Mouse (Mus musculus): Measurements from ENCODE around the gene Acvr1c.

The Acvr1c gene

DNA sequence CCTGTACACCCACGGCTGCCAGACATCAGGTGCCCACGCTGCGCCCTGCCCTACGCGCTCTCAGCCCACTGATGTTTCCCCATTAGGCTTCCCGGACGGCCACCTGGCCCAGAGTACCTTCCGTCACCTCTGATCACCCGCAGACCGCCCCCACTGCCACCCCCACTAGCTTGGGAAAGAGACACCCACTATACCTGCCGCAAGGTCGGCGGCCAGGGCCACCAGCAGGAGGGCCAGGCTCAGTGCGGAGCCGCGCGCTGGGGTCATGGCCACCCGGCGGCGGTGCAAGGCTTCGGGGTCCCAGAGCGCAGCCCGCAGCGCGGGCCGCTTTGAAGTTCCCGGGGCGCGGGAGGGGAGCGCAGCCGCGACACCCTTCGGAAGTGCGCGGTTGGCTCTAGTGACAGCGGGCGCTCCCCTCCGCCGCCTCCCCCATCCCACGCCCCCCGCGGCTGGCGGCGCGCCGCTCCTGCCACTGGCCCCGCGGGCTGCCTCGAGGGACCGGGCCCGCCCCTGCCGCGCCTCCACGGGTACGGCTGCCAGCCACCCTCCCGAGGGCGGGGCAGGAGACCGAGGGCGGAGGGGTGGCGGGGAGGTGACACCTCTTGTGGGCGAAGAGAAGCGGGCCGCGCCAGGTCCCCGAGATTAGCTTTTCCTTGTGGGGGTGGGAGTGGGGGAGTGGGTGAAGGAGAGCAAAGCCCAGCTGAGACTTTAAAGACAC is at the start of gene Acvr1c:
Acvr1c (minus strand) TSS at position 482 of the 718 bp plus-strand sequence.
- DNase-seq: peak; percentile 56

DNA sequence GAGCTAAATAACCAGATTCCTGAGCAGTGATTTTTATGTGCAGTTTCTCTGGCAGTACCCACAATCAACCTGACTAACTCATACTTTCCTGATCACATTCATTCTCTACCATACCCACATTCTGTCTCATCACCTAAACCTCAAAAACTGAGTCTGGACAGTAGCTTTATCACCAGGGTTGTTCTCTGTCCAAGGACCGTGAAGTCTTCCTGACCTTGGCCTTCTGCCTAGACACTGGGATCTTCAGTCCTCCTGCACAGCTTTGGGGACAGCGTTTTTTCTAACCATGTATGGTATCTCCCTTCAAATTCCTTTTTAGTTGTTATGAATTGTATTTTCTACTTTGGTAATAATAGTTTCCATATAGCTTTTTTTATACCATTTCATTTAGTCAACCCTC is 45.8 kb upstream of the Acvr1c start:
- DNase-seq: no peak

DNA sequence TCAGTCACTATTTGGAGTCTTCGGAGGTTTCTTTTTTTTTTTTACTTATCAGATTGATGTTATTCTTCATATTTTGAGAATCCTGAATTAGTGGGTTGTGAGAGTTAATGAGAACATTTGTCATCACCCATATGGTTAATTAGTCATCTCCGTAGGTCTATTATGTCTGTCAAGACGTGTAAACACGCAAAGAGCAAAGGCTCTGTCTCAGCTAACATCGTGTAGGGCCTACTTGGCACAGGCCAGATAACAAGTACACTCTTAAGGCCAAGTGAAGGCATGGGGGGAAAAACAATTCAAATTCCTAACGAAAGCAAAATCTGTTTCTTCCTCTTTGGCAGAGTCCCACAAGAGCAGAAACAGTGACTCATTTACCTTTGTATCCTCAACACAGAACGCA is 30.9 kb upstream of the Acvr1c start:
- no peak for DNase-seq

DNA sequence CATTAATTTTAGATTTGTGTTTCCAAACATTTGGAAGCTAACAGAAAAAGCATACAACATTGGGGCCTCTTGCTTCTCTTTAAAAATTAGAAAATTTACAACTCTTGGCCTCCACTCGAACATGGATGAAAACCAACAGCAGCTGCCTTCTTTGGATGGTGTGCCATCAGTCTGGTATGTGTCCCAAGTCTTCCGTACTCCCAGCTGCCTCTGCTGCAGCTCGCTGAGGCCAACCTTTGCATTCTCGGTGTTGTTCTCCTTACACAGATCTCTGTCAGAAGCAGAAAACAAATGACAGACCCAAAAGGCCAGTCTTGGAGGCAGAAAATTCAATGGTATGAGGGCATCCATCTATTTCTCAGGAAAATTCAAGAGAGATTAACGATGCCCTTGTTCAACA is 22.3 kb upstream of the Acvr1c start:
- DNase-seq: no peak

DNA sequence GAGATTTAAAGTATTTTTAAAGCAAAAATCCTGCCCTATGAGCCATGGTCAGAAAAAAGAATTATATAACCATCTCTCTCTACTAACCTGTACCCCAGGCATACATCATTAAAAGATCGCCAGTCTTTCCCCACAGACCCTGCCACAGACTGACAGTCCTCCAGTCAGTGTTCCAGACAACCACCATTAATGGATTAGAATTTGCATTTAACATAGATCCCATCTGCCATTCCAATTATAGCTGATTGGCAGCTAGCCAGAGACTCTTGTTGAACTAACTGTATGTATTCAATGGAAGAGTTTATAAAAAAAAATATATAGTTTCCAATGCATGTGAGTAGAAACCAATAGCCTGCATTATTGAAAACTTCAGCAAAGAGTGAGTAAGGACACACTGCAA is 21.8 kb upstream of the Acvr1c start:
- no peak for DNase-seq

DNA sequence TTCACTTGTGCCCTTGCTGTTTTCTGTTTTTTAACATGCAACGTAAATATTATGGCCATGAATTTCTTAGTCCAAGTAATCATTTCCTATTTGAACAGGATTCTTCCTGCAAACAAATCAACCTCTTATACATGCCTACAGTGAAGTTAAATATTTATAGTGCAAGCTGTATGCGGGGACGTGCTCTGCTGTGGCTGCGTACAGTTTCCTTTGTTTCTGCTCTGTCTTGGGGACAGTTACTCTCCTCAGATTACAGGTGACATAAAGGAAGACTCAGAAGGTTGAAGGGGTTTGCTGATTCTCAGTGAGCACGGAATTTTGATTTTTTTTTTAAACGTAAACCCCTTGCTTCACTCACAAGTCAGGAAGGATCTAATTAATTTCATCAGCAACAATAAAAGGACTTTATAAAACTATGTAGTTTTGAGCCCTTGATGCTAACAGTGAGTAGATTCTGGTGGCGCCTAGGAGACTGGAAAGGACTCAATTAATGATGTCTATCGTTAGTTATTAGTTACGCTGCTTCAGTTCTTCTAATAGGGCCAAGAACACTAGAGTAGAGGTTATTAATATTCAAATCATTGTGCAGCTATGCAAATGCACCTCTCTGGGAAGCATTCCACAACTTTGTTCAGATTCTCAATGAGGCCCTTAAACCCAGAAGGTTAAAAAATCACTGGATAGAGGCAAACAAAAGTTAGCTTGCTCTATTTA is 19.9 kb upstream of the Acvr1c start:
- no peak for DNase-seq

DNA sequence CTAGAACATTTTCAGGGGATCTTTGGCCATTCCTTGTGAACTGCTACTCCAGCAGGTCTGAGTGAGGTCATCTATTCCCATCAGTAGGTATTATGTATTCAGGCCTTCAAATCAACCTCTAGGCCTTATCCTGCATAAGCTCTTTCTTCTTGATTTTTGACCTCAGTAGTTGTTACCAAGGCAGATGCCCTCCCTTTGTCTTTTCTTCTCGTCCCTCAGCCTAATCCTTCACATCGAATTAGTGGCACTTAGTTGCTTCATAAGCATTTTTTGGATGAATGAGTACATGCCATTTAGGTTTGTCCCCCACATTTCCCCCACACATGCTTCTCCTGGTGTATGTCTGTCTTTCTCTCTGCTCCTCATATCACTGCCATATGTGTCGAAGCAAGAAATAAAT is 8.5 kb upstream of the Acvr1c start:
- no peak for DNase-seq

DNA sequence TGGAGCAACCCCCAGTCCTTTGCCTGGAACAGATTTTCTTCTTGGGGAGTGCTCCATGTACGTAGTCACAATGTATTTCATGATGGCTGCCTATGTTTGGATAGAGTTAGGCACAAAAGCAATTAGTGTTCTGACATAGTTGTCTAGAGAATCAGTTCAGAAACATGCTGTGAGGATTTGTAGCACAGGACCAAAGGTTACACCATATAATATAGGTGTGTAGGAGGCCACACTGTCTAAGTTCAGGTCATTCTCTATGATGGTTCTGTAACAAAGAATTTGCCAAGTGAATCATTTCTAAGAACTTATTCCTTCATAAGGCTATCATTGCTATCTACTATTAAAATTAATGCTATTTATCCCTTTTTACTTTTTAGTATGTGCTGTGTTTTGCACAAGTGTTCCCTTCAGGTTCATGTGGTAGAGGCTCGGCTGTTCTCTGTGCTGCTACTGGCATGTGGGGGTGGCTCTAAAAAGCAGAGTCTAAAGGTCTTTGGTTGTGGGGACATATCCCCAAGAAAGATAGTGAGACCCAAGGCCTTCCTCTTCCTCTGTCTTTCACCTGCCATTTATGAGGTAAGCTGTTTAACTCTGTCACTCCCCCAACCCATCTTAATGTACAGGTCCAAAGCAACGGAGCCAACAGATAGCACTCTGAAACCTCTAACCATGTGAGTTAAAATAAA is 3.8 kb upstream of the Acvr1c start:
- no peak for DNase-seq

DNA sequence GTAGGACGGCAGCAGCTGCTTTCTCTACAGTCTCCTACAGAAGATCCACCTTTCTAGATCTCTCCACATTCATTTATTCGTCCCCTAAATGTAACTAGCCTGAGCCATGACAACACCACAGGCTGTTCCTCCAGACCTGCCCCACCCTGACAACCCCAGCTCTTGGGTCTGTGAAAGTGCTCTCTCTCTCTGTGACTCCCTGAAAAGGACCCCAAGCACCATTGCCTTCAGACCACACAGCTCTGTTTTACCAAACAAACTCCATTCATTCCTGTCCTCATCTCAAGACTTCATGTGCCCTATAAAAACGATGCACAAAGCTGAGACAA is 401 bp upstream of the Acvr1c start:
- no peak for DNase-seq

DNA sequence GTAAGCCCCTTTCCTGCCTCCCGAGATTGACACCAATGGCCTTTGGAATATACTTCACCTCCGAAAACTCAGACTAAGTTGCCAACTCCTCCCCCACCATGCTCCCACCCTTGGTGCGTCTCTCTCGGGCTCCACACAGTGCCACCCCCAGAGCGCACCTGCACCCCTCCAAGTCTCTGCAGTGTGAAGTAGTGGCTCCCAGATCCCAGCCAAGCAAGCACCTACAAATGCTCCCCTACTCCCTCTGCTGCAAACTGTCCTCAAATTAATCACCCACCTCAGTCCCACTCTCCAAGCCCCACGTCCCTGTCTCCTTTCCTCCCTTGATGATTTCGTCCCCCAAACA is 654 bp downstream of the Acvr1c start:
- no peak for DNase-seq

DNA sequence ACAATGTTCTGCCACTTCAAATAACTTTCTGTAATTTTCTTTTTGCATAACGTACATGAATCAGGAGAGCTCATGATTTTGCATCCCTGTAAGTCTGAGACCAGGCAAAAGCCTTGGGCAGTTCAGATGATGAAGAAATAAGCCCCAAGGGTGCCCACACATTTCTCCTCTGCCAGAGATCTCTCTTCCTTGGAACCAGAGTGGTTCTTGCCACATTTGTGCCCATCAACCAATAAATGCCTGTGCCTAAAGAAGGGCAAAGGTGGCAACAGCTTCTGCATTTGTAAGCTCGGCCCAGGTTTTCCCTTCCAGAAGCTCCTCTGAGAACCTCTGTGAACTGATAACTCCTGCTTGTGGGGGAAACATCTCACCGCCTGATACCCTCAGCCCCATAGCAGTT is 3.3 kb downstream of the Acvr1c start:
- DNase-seq: no peak

DNA sequence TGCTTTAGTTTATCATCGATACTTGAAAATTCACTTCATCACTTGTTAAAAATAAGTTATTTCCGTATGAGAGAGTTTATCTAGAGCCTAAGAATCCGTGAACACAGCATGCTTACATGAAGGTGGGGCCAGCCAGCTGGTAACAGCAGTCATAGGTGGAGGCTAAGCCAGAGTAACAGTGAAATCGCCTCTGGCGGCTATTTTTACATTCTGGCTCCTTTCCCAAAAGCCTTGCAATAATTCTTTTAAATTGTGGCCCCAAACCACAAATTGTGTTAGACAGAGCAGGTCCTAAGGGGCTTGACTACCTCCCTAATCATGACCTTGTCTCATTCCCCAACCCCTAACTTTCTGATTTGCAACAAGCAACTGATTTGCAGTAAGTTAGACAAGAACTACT is 4.8 kb downstream of the Acvr1c start:
- DNase-seq: no peak

DNA sequence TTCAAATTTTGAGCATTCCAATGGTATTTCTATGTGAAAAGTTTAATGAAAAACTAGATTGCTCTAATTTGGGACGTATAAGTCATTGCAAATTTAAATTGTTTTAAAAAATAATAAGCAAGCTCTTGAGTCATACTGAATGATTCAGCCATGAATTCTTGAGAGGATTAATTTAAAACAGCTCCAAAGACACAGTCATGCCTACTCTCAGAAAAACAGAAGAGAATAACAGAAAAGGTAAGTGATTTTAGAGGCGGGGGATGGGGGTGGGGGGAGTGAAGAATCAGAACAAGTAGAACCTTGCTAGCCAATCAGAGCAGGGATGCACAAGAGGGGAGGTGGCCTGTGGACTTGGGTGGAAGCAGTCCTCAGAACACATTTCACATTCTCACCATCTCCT is 7.0 kb downstream of the Acvr1c start:
- DNase-seq: no peak

DNA sequence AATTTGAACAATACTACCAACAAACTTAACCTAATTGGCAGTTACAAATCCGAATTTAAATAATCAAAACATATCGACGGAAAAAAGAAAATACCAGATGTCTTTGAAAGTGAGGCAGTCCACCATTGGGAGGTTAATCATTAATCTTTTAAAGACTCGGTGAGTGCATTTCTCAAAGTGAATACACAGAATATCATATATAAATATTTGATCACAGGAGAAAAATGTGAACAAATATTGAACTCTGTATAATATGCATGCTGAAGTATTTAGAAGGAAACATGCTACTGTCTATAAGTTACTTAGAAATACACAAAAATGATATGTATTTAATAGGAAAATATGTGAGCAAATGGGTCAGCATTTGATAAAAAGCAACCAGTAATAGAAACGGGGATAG is 21.0 kb downstream of the Acvr1c start:
- no peak for DNase-seq

DNA sequence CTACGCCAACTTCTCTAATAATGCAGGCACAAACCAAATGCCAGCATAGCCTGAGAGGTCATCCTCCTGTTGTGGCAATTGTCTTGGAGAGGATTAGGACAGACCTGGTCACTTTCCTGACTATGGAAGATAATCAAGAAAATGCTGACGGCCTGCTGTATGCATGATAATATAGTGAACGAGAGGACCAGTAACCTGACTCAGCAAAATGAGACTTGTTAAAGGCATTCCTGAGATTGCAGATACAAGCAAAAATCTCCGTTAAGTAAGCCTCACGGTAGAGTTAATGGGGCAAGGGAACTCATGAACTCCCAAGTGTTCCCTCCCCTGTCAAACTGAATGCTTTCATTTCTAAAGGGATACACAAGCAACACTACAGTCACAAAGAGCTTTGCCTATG is 28.1 kb downstream of the Acvr1c start:
- no peak for DNase-seq

DNA sequence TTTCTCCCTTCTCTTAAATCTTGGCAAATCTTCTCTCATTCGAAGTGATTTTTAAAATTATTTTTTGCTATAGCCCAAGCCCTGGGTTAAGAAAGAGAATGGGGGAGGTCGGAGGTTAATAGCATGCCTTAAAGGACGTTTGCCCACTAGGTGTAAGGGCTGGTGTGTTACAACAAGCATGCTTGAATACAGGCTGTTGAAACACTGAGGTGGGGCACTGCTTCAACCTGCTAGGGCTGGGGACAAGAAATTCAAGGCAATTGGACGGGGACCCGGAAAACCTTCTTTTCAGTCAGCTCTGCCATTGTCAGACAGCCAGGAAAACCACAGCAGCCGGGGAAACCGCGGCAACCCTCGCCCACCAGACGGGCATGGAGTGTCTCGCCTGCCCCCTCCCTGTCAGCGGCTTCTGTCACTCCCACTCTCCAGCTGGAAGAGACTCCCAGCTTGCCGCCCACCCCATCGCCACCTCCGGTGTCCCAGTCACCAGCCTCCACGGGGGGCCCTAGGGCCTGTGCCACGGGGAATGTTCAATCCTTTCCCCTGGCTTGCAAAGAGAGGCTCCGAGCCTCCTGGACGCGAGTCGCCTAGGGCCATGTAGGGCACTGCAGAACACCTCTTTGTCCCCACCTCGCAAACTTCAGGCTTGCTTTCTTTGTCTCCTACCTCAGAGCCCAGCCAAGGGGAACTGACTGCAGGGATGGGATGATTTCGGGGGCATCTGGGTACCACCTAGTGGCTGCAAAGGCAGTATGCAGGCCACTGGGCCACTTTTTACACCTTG is 33.4 kb downstream of the Acvr1c start:
- peak; percentile 41 for DNase-seq

DNA sequence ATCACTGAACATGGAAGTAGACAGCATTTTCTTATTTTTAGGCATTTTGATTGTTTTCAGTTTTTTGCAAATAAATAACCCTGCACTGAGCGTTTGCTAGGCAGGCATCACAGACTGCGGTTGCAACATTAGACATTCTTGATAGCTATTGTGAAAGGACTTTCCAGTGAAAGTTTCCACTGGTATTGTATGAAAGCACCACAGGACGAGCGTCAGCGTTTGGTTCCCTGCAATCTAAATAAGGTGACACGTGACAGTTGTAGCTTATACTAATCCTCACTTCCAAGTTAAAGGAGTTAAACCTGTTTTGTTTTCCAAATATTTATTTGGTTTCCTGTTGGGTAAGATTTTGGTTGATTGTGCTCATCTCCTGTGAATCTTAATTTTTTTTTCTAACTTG is 34.4 kb downstream of the Acvr1c start:
- DNase-seq: no peak

DNA sequence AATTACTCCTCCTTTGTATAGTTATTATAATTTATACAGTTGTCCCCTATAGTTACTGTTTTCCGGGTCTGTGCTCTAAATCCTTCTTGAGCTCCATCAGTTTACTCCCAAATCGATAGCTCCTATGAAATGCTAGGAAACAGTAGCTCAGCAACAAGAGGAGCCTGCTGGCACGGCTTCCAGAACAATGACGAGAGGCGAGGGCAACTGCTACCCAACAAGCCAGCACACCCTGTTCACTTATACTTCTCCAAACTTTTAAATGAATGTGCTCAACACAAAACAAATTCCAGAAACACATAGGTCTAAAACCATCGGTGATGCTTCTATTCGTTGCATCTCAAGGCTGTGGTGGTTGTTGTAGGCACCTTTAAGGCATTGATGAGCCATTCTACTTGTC is 41.5 kb downstream of the Acvr1c start:
- no peak for DNase-seq

DNA sequence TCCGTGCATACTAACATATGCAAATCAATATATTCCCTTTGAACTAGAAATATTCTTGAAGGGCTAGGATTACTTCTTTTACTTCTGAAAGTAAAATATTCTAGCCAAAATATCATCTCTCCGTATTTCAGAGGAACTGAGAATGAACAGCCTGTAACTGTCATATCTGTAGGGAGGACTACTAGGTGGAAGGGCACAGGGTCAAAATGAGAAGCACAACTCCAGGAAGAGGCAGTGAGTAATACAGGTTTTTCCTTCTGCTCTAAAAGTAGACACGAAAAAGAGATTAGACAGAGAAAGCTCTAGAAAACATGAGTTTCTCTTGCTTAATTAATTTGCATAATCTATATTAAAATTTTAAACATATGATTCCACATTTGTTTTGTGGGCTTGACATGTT is 48.0 kb downstream of the Acvr1c start:
- DNase-seq: no peak

DNA sequence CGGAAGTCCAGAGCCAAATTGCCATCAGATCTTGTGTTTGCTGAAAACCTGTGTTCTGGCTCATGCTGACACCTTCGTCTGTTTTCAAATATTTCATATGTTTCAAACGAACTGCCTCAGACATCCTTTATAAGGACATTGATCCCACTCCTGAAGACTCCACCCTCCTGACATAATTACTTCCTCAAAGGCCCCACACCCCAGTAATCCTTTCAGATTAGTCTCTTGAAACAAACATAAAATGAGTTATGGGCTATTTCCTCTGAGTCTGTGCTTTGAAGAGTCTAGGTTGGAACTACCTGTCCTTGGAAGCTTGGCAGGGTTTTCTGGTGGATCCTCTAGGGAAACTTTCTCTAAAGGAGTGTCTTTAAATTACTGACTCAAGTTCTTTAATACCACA is 53.2 kb downstream of the Acvr1c start:
- no peak for DNase-seq

DNA sequence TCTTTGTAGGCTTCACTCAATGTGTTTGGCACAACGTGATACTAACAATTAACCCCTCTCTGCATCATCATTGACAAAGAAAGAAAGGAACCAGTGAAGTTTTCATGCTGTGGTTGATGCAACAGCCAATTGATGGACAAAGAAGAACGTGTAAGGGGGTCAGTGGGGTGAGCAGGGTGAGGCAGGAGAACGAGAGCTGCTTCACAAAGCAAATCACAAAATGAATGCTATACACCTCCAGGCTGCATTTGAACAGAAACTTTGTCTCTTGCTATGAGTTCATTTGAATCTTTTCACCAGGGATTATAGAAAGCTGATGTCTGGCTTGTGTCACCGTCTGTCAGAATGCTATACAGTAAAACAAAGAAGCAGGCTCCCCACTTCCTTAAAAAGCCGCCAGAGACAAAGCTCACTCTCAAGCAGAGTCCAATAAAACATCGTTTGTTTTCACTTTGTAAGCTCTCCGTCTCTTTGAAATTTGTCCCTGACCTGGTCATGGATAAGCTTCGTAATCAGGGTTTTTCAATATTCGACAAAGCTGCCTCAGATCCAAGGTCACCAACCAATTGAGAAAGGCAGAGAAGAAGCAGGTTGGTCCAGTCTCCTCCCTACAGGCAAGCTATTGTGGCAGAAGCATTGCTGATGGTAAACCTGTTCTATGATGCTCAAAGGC is 67.8 kb downstream of the Acvr1c start:
- DNase-seq: no peak

DNA sequence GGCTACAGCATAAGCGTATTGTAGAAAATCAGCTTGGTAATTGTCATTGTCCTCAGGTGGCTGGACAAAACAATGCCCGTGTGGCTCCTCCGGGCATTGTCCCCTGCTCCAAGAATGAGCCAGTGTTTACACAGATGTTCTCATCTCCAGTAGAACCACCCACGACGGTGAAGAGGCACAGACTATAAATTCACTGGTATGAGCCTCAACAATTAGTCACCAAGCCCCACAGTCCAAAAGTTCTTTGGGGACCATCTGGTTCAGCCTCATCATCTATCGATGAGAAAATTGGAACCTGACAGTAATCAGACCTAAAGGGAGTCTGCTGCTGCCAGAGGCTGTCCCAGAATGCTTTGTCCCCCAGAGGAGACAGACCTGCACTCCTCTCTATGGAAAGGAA is 68.4 kb downstream of the Acvr1c start:
- no peak for DNase-seq

DNA sequence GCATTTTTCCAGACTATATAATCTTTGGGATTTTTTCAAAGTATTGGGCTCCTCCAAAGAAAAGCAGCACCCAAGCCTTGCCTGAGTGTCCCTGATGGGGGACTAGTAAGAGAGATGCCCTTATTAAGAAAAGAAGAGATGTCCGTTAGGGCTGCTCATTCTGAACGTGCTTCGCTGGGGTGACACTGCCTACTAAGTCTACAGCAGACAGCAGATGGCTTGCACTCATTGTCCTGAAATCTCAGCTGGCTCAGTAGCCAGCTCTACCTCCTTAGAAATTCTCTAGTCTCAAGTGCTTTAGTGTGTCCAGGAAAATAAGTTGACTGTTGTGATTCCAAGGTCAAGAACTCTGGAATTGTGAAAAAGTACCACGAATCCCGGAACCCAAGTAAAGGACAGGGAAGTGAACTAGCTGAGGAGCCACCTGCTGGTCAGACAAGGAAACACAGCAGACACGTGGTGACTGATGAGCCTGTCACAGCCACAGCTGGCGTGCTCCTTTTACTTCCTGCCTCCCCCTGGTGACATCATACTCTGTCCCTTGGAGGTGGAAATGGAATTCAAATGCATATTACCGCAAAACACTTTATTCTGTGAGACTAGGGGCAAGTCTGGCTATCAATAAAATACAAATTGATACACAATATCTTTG is 75.3 kb downstream of the Acvr1c start:
- DNase-seq: peak; percentile 24

All from right cerebral cortex, postnatal 4 days (tissue).